Mouse (Mus musculus) cerebellum, adult 2 months (tissue): ENCODE measurements around the gene Kcnk7. TPM values are rescaled to one million over a fixed set of nuclear protein-coding genes. Genes with fewer than 3 reads are reported as not detected.
A peak's percentile ranks its signal among the peaks of the same experiment; 100 is the strongest.

Experiments
- DNase-seq, 2 experiments: peaks; one replicate each; pipeline ENCODE4 v3.0.0; 2021
- H3K27ac ChIP-seq: fragments of 200-500 bp; 2 replicates; pipeline ENCODE4 v1.5.1; 2012; ENCODE audit warnings: low read length, control low read depth, inconsistent platforms; ENCODE audit not compliant: insufficient read depth
- H3K27me3 ChIP-seq: fragments of 200-500 bp; 2 replicates; pipeline ENCODE4 v1.6.1; 2012; ENCODE audit warnings: inconsistent platforms, mild to moderate bottlenecking, low read length, moderate library complexity; ENCODE audit not compliant: control insufficient read depth, insufficient read depth
- H3K4me1 ChIP-seq: fragments of 200-500 bp; 2 replicates; pipeline ENCODE4 v1.6.1; 2011; ENCODE audit warnings: low read length; ENCODE audit not compliant: control insufficient read depth, insufficient read depth
- H3K4me3 ChIP-seq: fragments of 200-500 bp; replicated peaks from 2 replicates; pipeline ENCODE3; 2011; ENCODE audit warnings: mild to moderate bottlenecking, low read depth, low read length, control low read depth; ENCODE audit not compliant: insufficient read depth
- CTCF ChIP-seq: fragments of 200-500 bp; IDR thresholded peaks from 2 replicates; pipeline ENCODE4 v1.5.1; 2011; ENCODE audit warnings: low read depth, mild to moderate bottlenecking, control low read depth, low read length, moderate library complexity, borderline replicate concordance; ENCODE audit not compliant: insufficient read depth
- POLR2A ChIP-seq: fragments of 200-500 bp; IDR thresholded peaks from 2 replicates; pipeline ENCODE4 v1.6.1; 2011; ENCODE audit warnings: low read length, control low read depth, borderline replicate concordance; ENCODE audit not compliant: insufficient read depth
- WGBS: fragments of 180-500 bp; shearing (Covaris S2); methylation state at CpG from one replicate; pipeline ENCODE4 v1.1.7; 2018; 5-methylcytosine and 5-hydroxymethylcytosine counted together
- polyA plus RNA-seq: library from polyadenylated mRNA; depleted of rRNA; stranded (reverse); fragments of >200 nt; gene quantifications from 2 replicates; pipeline ENCODE4 v1.2.3, GENCODE M21; 2012

The Kcnk7 gene
- polyA plus RNA-seq, 1 experiment = 0.13 TPM

DNA sequence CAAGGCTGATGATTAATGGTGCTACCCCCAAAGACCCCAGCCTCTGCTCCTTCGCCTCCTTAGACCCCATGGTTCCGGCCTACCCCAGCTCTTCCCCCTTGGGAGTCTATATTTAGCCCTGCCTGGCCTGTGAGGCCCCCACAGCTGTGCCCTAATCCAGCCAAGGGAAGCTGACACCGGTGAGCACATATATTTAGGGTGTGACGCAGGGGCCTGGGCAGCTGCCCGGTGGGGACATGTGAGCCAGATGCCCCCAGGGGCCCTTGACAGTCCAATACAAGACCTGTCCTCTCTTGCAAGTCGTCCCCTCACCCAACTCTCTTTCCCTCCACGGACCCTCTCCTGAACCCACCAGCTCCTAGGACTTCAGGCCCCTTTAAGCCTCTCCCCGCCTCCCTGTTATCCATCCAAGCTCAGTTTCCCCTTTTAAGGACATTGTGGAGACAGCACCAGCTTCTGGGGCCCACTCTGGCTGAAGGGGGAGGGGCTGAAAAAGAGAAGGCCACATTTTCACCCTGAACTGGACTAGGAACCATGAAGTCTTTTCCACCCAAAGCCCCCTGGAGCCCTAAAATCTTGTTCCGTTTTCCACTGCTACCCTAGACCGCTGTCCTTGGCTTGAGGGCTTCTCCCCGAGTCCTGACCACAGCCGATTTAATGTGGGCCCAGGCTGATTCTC is 21.0 kb downstream of the Kcnk7 start:
- TF ChIP-seq CTCF (no peak), POLR2A (no peak)
- Histone ChIP-seq H3K27ac (no peak overlapping the region), H3K27me3 (no peaks in the 10 kb centered on the region), H3K4me3 (no peak overlapping the region), H3K4me1 (peaks cover 8% of the 10 kb centered on the region; the same call in 1 of the 2 replicates)
- DNase-seq = no peak
- 61% methylated on average over 12 of the region's 12 CpGs for WGBS

DNA sequence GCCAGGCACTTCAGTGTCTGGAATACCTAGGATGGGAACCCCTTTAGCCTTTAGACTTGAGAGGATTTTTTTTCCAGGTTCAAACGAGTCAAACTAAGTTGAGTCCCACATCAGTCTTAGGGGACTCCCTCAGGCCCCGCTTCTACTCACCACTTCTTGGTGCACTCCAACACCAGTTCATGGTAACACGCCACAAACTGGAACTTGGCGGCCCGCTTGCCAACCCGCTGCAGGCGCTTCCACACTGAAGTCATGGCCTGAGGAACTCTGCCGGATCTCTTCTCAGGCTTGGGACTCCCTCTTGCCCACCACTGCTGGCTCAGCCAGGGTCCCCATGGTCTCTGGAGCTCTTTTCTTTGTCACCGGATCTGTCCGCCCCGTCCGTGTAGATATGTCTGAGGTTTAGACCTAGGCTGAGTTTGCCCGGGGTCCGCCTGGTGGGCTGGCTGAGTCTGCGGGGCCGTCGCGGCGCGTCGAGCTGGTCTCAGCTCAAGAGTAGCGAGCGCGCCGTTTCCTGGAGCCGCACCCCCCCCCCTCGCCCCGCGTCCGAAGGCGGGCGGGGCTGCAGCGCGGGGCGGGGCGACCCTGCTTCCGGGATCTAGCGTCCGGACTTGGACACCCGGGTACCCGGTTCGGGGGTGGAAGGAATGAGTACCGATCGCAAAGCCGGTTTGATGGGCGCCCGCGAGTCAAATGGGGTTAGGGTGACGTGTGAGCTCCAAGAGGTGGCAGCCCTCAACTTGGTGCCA is 21.8 kb downstream of the Kcnk7 start, which contains the start of gene Ehbp1l1:
Gene Ehbp1l1, minus strand, starts transcription at position 551 of the 749 bp plus-strand sequence.
- Histone ChIP-seq H3K4me3 (peak within 1 kb of the TSS; percentile 5), H3K27me3 (no peaks in the 10 kb centered on the region), H3K4me1 (peaks cover 13% of the 10 kb centered on the region; the same call in 1 of the 2 replicates), H3K27ac (no peak within 1 kb of the TSS)
- 16% methylated on average over 49 of the region's 49 CpGs for WGBS
- TF ChIP-seq CTCF (no peak), POLR2A (no peak)
- DNase-seq = no peak

GRCm38 (mm10) chr19:5726961-5727578 is 22.9 kb downstream of the Kcnk7 start:
- H3K4me3 ChIP-seq = peak overlapping the region; percentile 17
- TF ChIP-seq POLR2A = no peak
- no peak for TF ChIP-seq CTCF
- no peak overlapping the region for H3K27ac ChIP-seq
- DNase-seq = no peak
- H3K4me1 ChIP-seq = peaks cover 13% of the 10 kb centered on the region; the same call in 1 of the 2 replicates
- H3K27me3 ChIP-seq = no peaks in the 10 kb centered on the region
- 66% methylated on average over 15 of the region's 15 CpGs for WGBS

- peak overlapping the region; percentile 81 for H3K4me3 ChIP-seq
- DNase-seq = peak; percentile 79 to 89
- under 1% methylated on average over 14 of the region's 14 CpGs for WGBS
- peaks cover 13% of the 10 kb centered on the region; the same call in 1 of the 2 replicates for H3K4me1 ChIP-seq
- no peak for TF ChIP-seq POLR2A
- TF ChIP-seq CTCF = peak; percentile 98
- H3K27me3 ChIP-seq = no peaks in the 10 kb centered on the region
- H3K27ac ChIP-seq = no peak overlapping the region
These were observed 23.5 kb downstream of the Kcnk7 start for GRCm38 (mm10) chr19:5727701-5728100.

- peaks cover 13% of the 10 kb centered on the region; the same call in 1 of the 2 replicates for H3K4me1 ChIP-seq
- WGBS = under 1% methylated on average over 37 of the region's 37 CpGs
These were observed 24.7 kb downstream of the Kcnk7 start for GRCm38 (mm10) chr19:5728631-5729443.

DNA sequence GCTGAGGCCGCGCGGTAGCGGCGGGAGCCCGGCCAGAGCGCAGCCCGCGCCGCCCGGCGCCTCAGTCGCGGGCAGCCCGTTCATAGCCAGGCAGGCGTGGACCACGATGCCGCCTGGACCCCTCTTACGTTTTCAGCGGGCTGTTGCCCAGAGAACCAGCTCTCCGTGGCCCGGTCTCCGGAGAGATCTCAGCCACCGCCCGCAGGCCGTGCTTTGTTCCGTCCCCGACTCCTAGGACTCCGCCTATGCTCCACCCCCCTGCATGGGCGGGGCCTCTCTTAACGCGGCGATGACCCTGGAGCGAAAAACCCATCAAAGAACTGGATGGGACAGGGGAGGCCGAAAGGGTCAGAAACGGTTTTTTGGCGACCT is 25.3 kb downstream of the Kcnk7 start, which contains the start of gene Fam89b:
Gene Fam89b, minus strand, starts transcription at position 210 of the 372 bp plus-strand sequence.
- Histone ChIP-seq H3K27ac (peak within 1 kb of the TSS; percentile 45; the same call in 1 of the 2 replicates), H3K4me3 (peak within 1 kb of the TSS; percentile 81), H3K4me1 (peaks cover 13% of the 10 kb centered on the region; the same call in 1 of the 2 replicates), H3K27me3 (no peaks in the 10 kb centered on the region)
- peak; percentile 67 for TF ChIP-seq POLR2A
- TF ChIP-seq CTCF = no peak
- peak; percentile 83 to 86 for DNase-seq
- under 1% methylated on average over 37 of the region's 37 CpGs for WGBS

More at GRCm38 (mm10) chr19:5728631-5729443, 24.7 kb downstream of the Kcnk7 start:
- TF ChIP-seq CTCF (no peak), POLR2A (no peak)
- Histone ChIP-seq H3K4me3 (peak overlapping the region; percentile 81), H3K27ac (peak overlapping the region; percentile 45; the same call in 1 of the 2 replicates), H3K27me3 (no peaks in the 10 kb centered on the region)
- peak; percentile 55 to 67 for DNase-seq
